Mouse (Mus musculus): ENCODE results near the gene Crygs.
"Not testable (repeated sequence)": the region's sequence is repeated elsewhere in the genome, so short reads cannot be mapped to it uniquely, and the experiment has no call there.

Crygs gene

DNA sequence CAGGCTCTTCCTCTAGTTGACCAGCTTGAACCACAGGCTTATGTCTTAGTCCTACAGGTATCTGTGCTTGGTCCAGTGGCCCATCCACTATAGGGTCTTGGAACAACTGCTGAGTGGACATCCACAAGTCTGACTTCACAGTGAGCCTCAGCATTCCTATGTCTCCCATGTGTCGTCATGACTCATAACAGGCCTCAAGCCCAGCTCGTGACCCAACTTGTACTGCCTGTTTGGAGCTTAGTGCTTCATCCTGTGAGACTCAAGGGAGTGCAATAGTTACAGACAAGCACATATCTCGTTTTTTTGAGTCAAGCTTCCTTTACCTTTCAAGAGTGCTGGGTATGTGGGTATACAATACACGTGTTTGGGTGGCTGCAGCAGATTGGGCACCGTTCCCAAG is 28.7 kb downstream of the Crygs start:
- DNase-seq (ENCODE audit: low spot score): no peak

DNA sequence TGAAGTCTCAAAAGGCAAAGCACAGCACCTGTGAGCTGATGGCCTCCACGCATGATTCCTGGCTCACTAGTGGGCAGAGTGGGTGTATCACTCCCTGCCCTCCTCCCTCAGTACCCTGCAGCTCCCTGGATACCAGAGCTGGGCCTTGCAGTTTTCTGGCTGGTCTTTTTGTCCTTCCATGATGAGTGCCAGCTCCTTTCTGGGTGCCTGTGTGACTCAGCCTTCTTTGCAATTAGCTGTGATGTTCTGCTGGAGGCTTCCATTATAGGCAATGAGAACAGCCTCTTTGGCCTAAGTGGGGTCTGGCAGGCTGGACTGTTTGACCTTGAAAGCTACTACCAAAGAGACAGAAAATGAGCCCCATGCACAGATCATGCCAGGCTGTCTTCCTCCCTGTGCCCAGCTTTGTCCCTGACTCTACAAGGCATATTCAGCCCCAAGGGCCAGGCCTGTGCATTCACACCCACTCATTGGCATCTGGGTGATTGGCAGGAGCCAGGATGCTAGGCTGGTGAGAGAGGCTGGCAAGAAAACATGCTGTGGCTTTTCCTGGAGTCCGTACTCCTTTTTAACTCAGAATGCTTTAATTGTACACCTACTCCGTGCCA is 32.0 kb downstream of the Crygs start:
- DNase-seq (ENCODE audit: low spot score): no peak

DNA sequence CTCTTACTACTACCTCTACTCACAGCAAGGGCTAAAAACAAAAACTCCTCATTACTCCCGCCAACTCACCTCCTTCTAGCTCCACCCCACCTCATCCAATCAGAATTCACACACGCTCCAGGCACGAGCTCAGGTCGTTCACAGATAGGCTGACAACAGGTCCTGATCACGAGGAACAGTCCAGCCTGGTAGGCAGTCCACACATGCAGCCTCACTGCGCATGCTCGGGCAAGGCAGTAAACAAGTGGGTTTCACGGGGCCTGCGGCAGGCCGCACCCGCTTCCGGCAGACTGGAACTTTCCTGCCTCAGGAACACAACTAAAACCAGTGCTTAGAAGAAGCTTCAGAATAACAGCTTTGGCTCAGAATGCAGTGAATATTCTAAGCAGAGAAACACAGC is 33.1 kb downstream of the Crygs start:
- DNase-seq (ENCODE audit: low spot score): not testable (repeated sequence)

DNA sequence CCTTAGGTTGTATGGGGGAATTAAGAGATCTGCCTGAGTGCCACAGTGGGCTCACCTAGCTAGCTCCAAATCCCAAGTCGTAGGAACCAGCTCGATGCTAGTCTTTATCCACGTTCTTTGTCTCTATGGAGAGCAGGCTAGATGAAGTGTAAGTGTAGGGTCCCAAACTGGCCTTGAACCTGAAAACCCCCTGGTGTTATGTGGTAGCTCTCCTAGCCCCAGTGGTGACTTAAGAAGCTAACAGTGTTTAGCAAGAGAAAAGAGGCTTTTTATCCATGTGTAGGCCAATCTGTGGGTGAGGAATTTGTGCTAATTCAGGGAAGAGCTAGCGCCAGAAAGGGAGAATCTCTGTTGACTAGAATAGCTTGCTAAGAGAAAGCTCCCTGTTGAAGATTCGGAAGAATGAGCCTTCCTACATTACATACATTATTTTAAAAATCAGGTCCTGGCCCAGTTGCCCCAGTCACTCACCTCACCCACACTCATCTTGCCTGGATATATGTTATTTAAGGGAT is 35.8 kb downstream of the Crygs start:
- DNase-seq (ENCODE audit: low spot score): no peak

DNA sequence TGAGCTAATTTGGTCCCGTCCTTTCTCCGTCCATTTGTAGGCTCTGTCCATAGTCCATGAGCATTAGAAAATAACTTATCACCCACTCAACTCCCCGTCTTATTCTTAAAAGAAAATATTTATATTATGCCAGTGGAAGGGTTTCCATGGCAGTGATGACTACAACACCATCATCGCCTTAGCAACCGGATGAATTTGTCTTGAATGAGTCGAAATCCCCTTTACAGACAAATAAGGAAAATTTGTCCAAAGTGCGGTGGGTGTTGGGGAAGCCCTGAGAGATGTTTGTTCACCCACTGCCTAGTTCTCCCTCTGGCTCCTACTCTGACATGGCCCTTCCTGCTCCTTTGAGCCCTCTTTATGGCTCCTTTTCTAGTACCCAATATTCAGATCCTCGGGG is 42.7 kb downstream of the Crygs start:
- DNase-seq (ENCODE audit: low spot score): no peak

DNA sequence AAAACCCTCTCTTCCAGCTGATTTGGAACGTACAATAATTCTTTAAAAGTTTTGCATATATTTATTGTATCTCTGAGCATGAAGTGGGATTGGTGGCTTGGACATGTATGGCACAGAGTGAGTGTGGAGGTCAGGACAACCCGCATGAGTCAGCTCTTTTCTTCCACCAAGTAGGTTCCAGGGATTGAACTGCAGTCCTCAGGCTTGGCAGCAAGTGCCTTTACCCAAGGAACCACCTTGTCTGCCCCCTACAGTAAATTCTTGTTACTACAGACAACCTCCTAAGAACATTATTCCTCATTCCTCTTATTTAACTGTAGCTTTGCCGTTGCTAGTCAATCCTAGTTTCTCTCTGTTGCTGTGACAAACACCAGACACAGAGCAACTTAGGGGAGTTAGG is 44.0 kb downstream of the Crygs start:
- DNase-seq (ENCODE audit: low spot score): no peak

DNA sequence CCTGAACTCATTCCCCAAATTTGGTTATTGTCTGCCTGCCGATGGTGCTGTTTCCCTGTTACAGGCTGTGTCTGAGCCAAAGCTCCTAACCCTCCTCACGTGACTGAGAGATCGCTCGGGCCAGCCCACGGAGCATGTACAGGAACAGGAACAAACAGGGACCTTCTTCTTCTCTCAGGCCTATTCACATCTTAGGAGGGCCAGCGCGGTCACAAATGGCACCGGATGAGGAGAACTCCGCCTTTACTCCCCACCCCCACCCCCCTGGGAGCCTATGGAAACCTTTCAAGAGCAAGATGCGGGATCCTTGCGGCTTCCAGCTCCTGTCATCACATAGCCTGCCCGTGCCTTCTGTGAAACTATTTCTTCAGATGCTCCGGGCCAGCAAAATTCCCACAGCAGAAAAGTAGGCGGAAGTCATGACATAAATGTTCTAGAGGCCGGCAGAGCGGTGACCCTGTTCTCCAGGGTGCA is 44.6 kb downstream of the Crygs start:
- DNase-seq (ENCODE audit: low spot score): no peak

DNA sequence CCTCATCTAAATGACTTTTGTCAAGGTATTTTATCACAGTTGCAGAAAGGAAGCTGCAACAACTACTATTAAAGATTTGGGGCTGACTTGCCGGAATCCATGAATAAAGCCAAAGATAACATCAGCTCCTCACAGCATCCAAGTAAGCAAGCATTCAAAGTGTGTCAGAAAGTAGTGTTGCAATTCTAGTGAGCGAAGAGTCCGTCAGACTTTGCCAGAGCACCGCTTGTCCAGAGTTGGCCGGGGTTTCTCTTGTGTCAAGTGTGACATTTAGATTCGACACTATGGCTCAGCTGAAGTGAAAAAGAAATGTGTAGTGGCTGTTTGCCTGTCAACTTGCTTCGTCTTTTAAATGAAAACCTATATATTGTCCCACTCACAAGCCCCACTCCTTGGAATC is 45.8 kb downstream of the Crygs start:
- DNase-seq (ENCODE audit: low spot score): no peak
